Mouse (Mus musculus): Measurements from ENCODE around the gene Fggy.

GRCm38 (mm10) chr4:95738179-95738578, 180.9 kb downstream of the Fggy start:
- TF ChIP-seq CTCF (IDR thresholded peaks at IDR 0.05; ENCODE audit: extremely low read depth, insufficient read depth, insufficient read length, insufficient replicate concordance) (no peak), POLR2A (IDR thresholded peaks at IDR 0.05; ENCODE audit: low read depth, low read length) (no peak)
